Mouse (Mus musculus) left cerebral cortex, adult 2 months (tissue): ENCODE measurements around the gene Gata2. TPM values are rescaled to one million over a fixed set of nuclear protein-coding genes. Genes with fewer than 3 reads are reported as not detected.
A peak's percentile ranks its signal among the peaks of the same experiment; 100 is the strongest.

ENCODE experiments used
- DNase-seq, 2 experiments: peaks; one replicate each; pipeline ENCODE4 v3.0.0; 2021 to 2022; ENCODE audit warnings: low spot score in 2 of 2, mixed read lengths in 1 of 2; ENCODE audit errors: extremely low spot score in 1 of 2
- H3K27ac ChIP-seq: fragments of 200-600 bp; 2 replicates; pipeline ENCODE4 v1.8.1; 2022
- H3K4me3 ChIP-seq: fragments of 200-600 bp; 2 replicates; pipeline ENCODE4 v1.8.1; 2022
- CTCF ChIP-seq: fragments of 200-600 bp; IDR thresholded peaks from 2 replicates; pipeline ENCODE4 v1.8.1; 2022; ENCODE audit warnings: antibody characterized with exemption, mild to moderate bottlenecking, moderate library complexity
- intact Hi-C: fragments of 180-260 bp; cut with DNase I; formaldehyde crosslinking; loops from one replicate; pipeline ENCODE4 v1.15.1; 2025
- total RNA-seq, 2 experiments: library from RNA; stranded (reverse); gene quantifications; 2 replicates each; pipeline ENCODE4 v1.2.3; 2021

Gata2 gene
- total RNA-seq, 2 experiments from 2014 or later, result 8.4 to 8.5 TPM

GRCm38 (mm10) chr6:88196733-88197312 lies 3.1 kb downstream of the Gata2 start:
- Histone ChIP-seq H3K4me3 (peak overlapping the region; percentile 34), H3K27ac (peak overlapping the region; percentile 41; the same call in 1 of the 2 replicates)
- TF ChIP-seq CTCF, result no peak
- intact Hi-C loops, result loop anchor here (5.0 kb wide), 1 partner anchor 250 kb away; the partner anchor contains the start of gene Eefsec
- no peak for DNase-seq

- peak overlapping the region; percentile 41; the same call in 1 of the 2 replicates for H3K27ac ChIP-seq
Measured at GRCm38 (mm10) chr6:88197313-88198069, 3.8 kb downstream of the Gata2 start.

GRCm38 (mm10) chr6:88198070-88198940 lies 4.6 kb downstream of the Gata2 start:
- intact Hi-C loops, result loop anchor here (5.0 kb wide), 1 partner anchor 249 kb away; the partner anchor contains the start of gene Eefsec
- Histone ChIP-seq H3K4me3 (peak overlapping the region; percentile 35), H3K27ac (no peak overlapping the region; the same call in 1 of the 2 replicates)
- DNase-seq, result no peak
- TF ChIP-seq CTCF, result no peak

More at GRCm38 (mm10) chr6:88197313-88198069, 3.8 kb downstream of the Gata2 start:
- TF ChIP-seq CTCF, result no peak
- peak overlapping the region; percentile 34 for H3K4me3 ChIP-seq
- DNase-seq, result no peak
- intact Hi-C loops, result loop anchor here (5.0 kb wide), 1 partner anchor 250 kb away; the partner anchor contains the start of gene Eefsec

- Histone ChIP-seq H3K4me3 (peak overlapping the region; percentile 35), H3K27ac (no peak overlapping the region)
- intact Hi-C loops, result loop anchor here (5.0 kb wide), 1 partner anchor 248 kb away; the partner anchor contains the start of gene Eefsec
- no peak for DNase-seq
- no peak for TF ChIP-seq CTCF
Measured at GRCm38 (mm10) chr6:88199001-88199717, 5.5 kb downstream of the Gata2 start.

DNA sequence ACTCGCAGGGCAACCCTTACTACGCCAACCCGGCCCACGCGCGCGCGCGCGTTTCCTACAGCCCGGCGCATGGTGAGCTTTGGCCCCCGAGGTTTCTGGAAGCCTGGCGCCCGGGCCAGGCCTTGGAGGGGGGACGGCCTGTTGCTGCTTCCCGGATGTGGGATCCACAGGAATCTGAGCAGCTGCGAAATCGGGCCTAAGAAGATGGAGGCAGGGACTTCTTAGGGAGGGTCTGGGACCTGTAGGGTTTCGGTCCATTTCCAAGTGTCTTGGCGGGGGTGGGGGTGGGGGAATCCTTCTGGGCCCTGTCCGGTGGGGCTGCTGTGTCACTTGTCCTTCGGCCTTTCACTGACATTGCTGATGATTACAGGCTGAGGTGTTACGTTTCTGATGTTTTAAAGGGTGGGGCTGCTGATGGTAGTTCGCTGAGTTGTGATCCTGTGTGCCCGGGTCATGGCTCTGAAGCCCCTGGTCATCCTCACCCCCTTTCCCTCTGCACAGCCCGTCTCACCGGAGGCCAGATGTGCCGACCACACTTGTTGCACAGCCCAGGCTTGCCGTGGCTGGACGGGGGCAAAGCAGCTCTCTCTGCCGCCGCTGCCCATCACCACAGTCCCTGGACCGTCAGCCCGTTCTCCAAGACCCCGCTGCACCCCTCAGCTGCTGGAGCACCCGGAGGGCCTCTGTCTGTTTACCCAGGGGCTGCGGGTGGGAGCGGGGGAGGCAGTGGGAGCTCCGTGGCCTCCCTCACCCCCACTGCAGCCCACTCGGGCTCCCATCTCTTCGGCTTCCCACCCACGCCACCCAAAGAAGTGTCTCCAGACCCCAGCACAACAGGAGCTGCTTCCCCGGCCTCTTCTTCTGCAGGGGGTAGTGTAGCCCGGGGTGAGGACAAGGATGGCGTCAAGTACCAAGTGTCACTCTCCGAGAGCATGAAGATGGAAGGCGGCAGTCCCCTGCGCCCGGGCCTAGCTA lies 6.3 kb downstream of the Gata2 start:
- Histone ChIP-seq H3K27ac (no peak overlapping the region), H3K4me3 (peak overlapping the region; percentile 35)
- intact Hi-C loops, result loop anchor here (5.0 kb wide), 1 partner anchor 247 kb away; the partner anchor contains the start of gene Eefsec
- no peak for DNase-seq
- TF ChIP-seq CTCF, result no peak

GRCm38 (mm10) chr6:88200693-88201609 lies 7.3 kb downstream of the Gata2 start:
- Histone ChIP-seq H3K27ac (no peak overlapping the region; the same call in 1 of the 2 replicates), H3K4me3 (no peak overlapping the region)
- no peak for TF ChIP-seq CTCF
- no peak for DNase-seq
- intact Hi-C loops, result no loop called here

DNA sequence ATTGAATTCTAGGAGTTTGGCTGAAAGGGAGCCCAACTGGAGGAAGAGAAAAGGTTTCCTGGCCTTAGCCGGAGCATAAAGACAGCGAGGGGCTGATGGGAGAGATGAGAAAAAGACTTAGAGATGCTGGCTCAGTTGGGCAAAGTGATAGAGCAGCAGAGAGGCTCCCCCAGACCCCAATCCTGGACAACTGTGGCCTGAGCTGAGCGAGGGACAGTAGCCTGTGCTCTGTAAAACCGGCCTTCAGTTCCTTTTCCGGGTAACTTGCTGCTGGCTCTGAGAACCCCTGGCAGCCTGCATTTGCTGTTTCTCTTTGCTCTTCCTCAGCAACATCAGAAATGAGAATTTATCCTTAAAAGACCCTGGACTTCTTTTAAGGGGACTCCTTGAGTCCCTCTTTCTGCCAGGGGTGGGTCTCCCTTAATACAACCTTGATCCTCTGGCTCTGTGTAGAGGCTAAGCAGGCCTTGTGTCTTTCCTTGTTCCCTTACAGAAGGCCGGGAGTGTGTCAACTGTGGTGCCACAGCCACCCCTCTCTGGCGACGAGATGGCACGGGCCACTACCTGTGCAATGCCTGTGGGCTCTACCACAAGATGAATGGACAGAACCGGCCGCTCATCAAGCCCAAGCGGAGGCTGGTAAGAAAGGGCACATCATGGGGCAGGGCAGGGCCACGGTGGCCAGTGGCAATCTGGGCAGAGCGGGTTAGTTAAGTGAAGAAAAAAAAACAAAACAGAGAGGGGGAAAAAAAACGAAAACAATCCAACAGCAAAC lies 8.4 kb downstream of the Gata2 start:
- intact Hi-C loops, result no loop called here
- peak overlapping the region; percentile 41; the same call in 1 of the 2 replicates for H3K27ac ChIP-seq
- TF ChIP-seq CTCF, result no peak
- no peak overlapping the region for H3K4me3 ChIP-seq
- DNase-seq, result no peak

DNA sequence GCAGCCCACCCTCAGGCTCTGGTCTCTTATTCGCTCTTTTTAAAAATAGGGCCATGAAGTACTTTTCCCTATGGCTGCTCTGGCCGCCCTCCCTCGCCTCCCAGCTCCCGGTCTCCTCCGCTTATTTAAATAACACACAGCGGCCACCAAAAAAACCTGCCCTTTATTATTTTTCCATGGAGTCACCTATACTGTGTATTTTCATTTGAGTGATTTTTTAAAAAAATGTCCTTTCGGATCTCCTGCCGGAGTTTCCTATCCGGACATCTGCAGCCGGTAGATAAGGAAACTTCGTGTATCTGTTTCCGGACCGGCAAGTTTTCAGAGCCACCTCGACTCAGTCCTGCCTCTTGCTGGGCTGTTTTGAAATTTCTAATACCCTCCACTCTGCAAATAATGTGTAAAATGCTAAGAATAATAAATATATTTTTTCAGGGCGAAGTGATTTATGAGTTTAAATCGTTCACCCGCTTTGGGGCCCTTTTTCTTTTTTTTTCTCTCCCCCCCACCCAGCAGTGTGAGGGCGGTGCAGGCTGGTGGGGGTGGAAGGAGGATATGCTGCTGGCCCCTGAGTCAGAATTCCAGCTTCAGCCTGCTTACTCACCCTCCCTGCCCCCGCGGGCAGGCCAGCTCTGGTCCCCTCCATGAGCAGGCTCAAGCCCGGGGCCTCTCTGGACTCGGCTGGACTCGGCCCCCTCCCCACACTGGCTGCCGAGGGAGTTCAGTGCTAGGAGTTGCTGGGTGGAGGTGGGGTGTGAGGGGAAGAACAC lies 9.4 kb downstream of the Gata2 start:
- H3K4me3 ChIP-seq, result no peak overlapping the region
- H3K27ac ChIP-seq, result peak overlapping the region; percentile 24; the same call in 1 of the 2 replicates
- intact Hi-C loops, result no loop called here
- DNase-seq, result no peak
- no peak; the same call in 1 of the 2 replicates for TF ChIP-seq CTCF
